In the genomic region with DNA sequence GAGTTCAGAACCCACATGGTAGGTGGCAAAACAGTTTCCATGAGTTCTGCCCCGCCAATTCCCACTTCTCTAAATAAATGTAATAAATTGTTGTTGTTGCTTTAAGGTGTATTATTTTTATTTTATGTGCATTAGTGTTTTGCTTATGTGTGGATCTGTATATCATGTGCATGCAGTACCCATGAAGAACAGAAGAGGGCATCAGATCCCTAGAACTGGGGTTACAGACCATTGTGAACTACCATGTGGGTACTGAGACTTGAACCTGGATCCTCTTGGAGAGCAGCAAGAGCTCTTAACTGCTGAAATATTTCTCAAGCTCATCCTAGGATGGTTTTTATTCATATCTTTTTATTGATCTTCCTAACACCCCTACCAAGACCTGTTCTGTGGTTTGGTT, we compare ENCODE assay signal across 9 mouse cellular contexts. TPM values are rescaled to one million over a fixed set of nuclear protein-coding genes. Genes with fewer than 3 reads are reported as not detected.
A peak's percentile ranks its signal among the peaks of the same experiment; 100 is the strongest.
DNase-seq lines count a peak whose midpoint lies in the region; ATAC-seq and TF ChIP-seq lines count a peak whose summit lies in the region.
"Had no signal": no experiment of that assay in that cellular context is flagged by ENCODE, and none has a peak within 500 bp of the region (broad histone marks: within the 10 kb centered on the region; RNA-seq: fewer than 3 reads in every experiment).

No protein-coding gene starts in this region.

- 74% methylated on average over 1 of the region's 1 CpGs for WGBS in heart, postnatal 0 days
- 73% methylated on average over 1 of the region's 1 CpGs for WGBS in liver, postnatal 0 days (ENCODE audit: insufficient replicate concordance)

- no peak for ATAC-seq in heart, postnatal 0 days (ENCODE audit: insufficient read depth, low read depth)
- ATAC-seq in common myeloid progenitor, adult 5-6 weeks (replicated peaks; ENCODE audit: low read depth, poor library complexity, severe bottlenecking) = 0 out of 2 replicates have a peak, but pooled peaks have one; percentile 40
- no peak for ATAC-seq in liver, postnatal 0 days

- H3K36me3 ChIP-seq in heart, postnatal 0 days (replicated peaks; ENCODE audit: control insufficient read depth, insufficient read depth, low read length) = no peaks in the 10 kb centered on the region
- 0 out of 2 replicates have a peak, but pooled peaks cover 2% of the 10 kb centered on the region for H3K36me3 ChIP-seq in liver, postnatal 0 days (replicated peaks; ENCODE audit: insufficient read depth, low read length)

- DNase-seq in heart, postnatal 0 days (ENCODE audit: low spot score) = peak; percentile 18
- DNase-seq in heart, postnatal 25 days (ENCODE audit: low spot score) = no peak
- peak; percentile 23 for DNase-seq in urinary bladder, postnatal 14 days (ENCODE audit: low spot score)
- no peak for DNase-seq in urinary bladder, postnatal 4 days (ENCODE audit: low spot score in 2 of 2)
- peak; percentile 45 for DNase-seq in liver, postnatal 0 days
- DNase-seq in thymus, postnatal 0 days (ENCODE audit: low spot score) = peak; percentile 62
- DNase-seq in urinary bladder, adult 18-20 months (ENCODE audit: low spot score in 2 of 2) = no peak

- intact Hi-C loops in heart, postnatal 25 days (cut with DNase I) = loop anchor here (1.0 to 2.0 kb wide), 3 partner anchors 29 to 128 kb away; a partner anchor contains a TSS

- H3K4me2 ChIP-seq in heart, postnatal 0 days (ENCODE audit: low read depth, low read length) = no peak overlapping the region
- H3K4me2 ChIP-seq in liver, postnatal 0 days (ENCODE audit: low read depth, low read length) = no peak overlapping the region

- no peak overlapping the region for H3K9ac ChIP-seq in heart, postnatal 0 days (replicated peaks; ENCODE audit: low read depth, low read length)
- H3K9ac ChIP-seq in liver, postnatal 0 days (replicated peaks) = no peak overlapping the region

- H3K4me1 ChIP-seq in heart, postnatal 0 days (ENCODE audit: control insufficient read depth, insufficient read depth) = peaks cover 11% of the 10 kb centered on the region; the same call in 1 of the 2 replicates
- H3K4me1 ChIP-seq in liver, postnatal 0 days (ENCODE audit: insufficient read depth) = peaks cover 21% of the 10 kb centered on the region

- no peak for TF ChIP-seq EP300 in heart, postnatal 0 days (IDR thresholded peaks at IDR 0.05; ENCODE audit: low read depth)
- no peak for TF ChIP-seq EP300 in liver, postnatal 0 days (IDR thresholded peaks at IDR 0.05; ENCODE audit: low read depth)

- H3K27me3 ChIP-seq in heart, postnatal 0 days (ENCODE audit: control insufficient read depth, insufficient read depth, low read length) = no peaks in the 10 kb centered on the region
- H3K27me3 ChIP-seq in liver, postnatal 0 days (ENCODE audit: insufficient read depth, low read length) = no peaks in the 10 kb centered on the region

- H3K4me3 ChIP-seq in heart, postnatal 0 days (ENCODE audit: low read depth, low read length) = no peak overlapping the region
- H3K4me3 ChIP-seq in liver, postnatal 0 days (ENCODE audit: low read depth, low read length) = no peak overlapping the region
- H3K4me3 ChIP-seq: myocyte had no signal

- H3K9me3 ChIP-seq in heart, postnatal 0 days (replicated peaks; ENCODE audit: control insufficient read depth, low read length) = no peaks in the 10 kb centered on the region
- H3K9me3 ChIP-seq in liver, postnatal 0 days (ENCODE audit: low read length) = no peaks in the 10 kb centered on the region

- no peak overlapping the region for H3K27ac ChIP-seq in heart, postnatal 0 days (ENCODE audit: low read depth)
- no peak overlapping the region for H3K27ac ChIP-seq in liver, postnatal 0 days (ENCODE audit: low read depth)

- TF ChIP-seq CTCF in heart, postnatal 0 days (IDR thresholded peaks at IDR 0.05; ENCODE audit: low read depth) = peak; percentile 60
- peak; percentile 88 for TF ChIP-seq CTCF in liver, postnatal 0 days (IDR thresholded peaks at IDR 0.05; ENCODE audit: low read depth)

RNA-seq across cellular contexts. Expression of a gene that starts 2.9 kb away (rescaled TPM):
- 20.3 and 22.3 TPM in 2 replicates for total RNA-seq in heart, postnatal 0 days (2014; rRNA removed; ENCODE audit: low replicate concordance)
- 8.3 and 8.5 TPM in 2 replicates for polyA plus RNA-seq in heart, postnatal 0 days (2015; fragmentation: Nextera tagmentation; extraction: Ambion mirVana)
- 10 to 100 TPM; 14.9 to 16.9 TPM for total RNA-seq in heart, postnatal 25 days (2021)
- total RNA-seq in common myeloid progenitor, adult 5-6 weeks (2017) = 14.9 and 19.2 TPM in 2 replicates
- polyA plus RNA-seq in liver, postnatal 0 days (2015; fragmentation: Nextera tagmentation; extraction: Ambion mirVana) = 7.1 and 7.2 TPM in 2 replicates
- 14.1 and 14.8 TPM in 2 replicates for polyA plus RNA-seq in thymus, postnatal 0 days (2015; fragmentation: Nextera tagmentation; extraction: Ambion mirVana)

RNA-seq across cellular contexts. Expression of a gene that starts 3.3 kb away (rescaled TPM):
- 49.2 and 60.0 TPM in 2 replicates for total RNA-seq in heart, postnatal 0 days (2014; rRNA removed; ENCODE audit: low replicate concordance)
- polyA plus RNA-seq in heart, postnatal 0 days (2015; fragmentation: Nextera tagmentation; extraction: Ambion mirVana) = 16.9 and 18.5 TPM in 2 replicates
- total RNA-seq in heart, postnatal 25 days (2021) = 10 to 100 TPM; 53.2 to 56.3 TPM
- total RNA-seq in common myeloid progenitor, adult 5-6 weeks (2017) = 36.2 and 58.9 TPM in 2 replicates
- polyA plus RNA-seq in liver, postnatal 0 days (2015; fragmentation: Nextera tagmentation; extraction: Ambion mirVana) = 7.3 and 8.1 TPM in 2 replicates
- 29.0 and 31.3 TPM in 2 replicates for polyA plus RNA-seq in thymus, postnatal 0 days (2015; fragmentation: Nextera tagmentation; extraction: Ambion mirVana)

RNA-seq across cellular contexts. Expression of a gene that starts 48.9 kb away (rescaled TPM):
- 26.0 and 45.2 TPM in 2 replicates for total RNA-seq in heart, postnatal 0 days (2014; rRNA removed; ENCODE audit: low replicate concordance)
- polyA plus RNA-seq in heart, postnatal 0 days (2015; fragmentation: Nextera tagmentation; extraction: Ambion mirVana) = 25.3 and 29.6 TPM in 2 replicates
- 10 to 100 TPM; 25.3 to 29.3 TPM for total RNA-seq in heart, postnatal 25 days (2021)
- total RNA-seq in common myeloid progenitor, adult 5-6 weeks (2017) = 29.0 and 29.2 TPM in 2 replicates
- polyA plus RNA-seq in liver, postnatal 0 days (2015; fragmentation: Nextera tagmentation; extraction: Ambion mirVana) = 20.1 and 24.4 TPM in 2 replicates
- polyA plus RNA-seq in thymus, postnatal 0 days (2015; fragmentation: Nextera tagmentation; extraction: Ambion mirVana) = 59.8 and 68.0 TPM in 2 replicates

Comparison
In these comparisons a context has a peak if more than half of its experiments do, and no peak if none do; other contexts are left out.
1. DNase-seq: peak in heart, postnatal 0 days (single experiment), urinary bladder, postnatal 14 days (single experiment), liver, postnatal 0 days (single experiment) and thymus, postnatal 0 days (single experiment); none in heart, postnatal 25 days (single experiment), urinary bladder, postnatal 4 days (0 of 2) and urinary bladder, adult 18-20 months (0 of 2).